Mouse (Mus musculus) mesoderm, embryonic 11.5 days (tissue): ENCODE measurements at regions not wholly inside any gene's neighbourhood (a gene's known extent, or its start where the extent isn't known, plus 50 kb on each side); places are given as distances from the start of the nearest gene placed in this dataset.

Experiments
- DNase-seq: peaks from one replicate; pipeline ENCODE4 v3.0.0-alpha.2; 2012; ENCODE audit warnings: low read depth, low spot score

GRCm38 (mm10) chr8:115626396-115627136, 81.0 kb downstream of the Maf start:
- no peak for DNase-seq

DNA sequence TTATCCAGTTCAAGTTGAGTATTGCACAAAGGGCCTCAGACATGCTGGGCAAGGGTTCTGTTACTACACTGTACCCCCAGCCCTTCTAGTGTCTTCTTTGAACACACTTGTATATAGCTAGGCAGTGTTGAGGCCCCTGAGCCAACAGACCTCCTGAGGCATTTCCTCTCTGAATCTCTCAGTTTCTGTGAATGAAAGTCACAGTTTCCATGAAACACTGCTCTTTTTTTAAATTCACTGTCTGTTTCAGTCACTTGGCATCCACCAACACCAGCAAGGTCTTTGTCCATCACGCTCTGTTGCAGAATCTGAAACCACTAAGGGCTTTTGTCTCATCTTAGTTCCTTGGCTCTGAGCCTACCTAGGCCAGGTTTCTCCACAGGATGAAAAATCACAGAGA, 82.5 kb downstream of the Maf start:
- no peak for DNase-seq

DNA sequence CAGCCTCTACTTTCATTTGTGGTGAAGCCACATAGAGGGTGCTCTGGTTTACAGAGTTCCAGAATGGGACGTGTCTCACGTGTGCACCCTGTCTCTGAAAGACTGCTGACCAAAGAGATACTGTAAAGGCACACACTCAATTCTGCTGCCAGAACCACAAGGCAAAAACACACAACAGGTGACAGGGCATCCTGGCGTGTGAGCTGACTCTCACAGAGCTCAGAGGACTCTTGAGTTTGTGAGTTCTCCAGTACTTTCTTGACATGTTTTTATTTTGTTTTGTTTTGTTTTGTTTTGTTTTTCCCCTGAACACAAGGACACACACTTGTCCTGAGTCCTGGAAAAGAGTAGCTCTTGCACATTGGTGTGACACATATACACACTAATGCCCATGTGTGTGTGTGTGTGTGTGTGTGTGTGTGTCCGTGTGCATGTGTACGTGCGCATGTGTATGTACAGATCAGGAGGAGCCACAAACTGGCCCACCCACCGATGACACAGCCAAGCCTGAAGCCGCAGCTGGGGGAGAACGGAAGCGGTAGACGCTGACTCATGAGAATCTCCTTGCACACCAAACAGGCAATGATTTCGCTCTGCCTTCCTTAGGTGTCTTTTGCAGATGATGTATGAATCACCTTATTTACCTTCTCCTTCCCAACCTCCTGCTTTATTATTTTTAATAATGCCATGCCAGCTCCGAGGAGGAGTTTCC, 89.4 kb downstream of the Maf start:
- DNase-seq, result no peak

GRCm38 (mm10) chr8:115616871-115617605, 90.6 kb downstream of the Maf start:
- DNase-seq, result no peak

- DNase-seq, result no peak
Measured at GRCm38 (mm10) chr8:115613946-115614584, 93.5 kb downstream of the Maf start.

- no peak for DNase-seq
Measured at GRCm38 (mm10) chr8:115612119-115612518, 95.5 kb downstream of the Maf start.

DNA sequence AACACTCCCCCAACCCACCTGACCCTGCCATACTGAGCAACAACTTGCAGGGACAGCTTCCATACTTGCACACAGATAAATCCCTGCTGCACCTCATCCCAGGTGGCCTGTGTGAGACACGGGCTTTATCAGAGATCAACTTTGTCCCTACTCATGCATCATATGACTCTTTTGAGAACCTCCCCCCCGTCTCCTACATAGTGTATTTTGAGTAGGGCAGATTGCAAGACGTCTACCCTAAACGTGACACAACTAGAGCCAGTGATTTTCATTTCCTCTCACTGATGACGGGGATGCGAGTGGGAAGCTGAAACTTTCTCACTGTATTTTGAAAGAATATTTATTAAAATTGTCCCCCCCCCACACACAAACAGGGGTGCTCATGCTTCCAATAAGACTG, 107.8 kb downstream of the Maf start:
- DNase-seq, result no peak

DNA sequence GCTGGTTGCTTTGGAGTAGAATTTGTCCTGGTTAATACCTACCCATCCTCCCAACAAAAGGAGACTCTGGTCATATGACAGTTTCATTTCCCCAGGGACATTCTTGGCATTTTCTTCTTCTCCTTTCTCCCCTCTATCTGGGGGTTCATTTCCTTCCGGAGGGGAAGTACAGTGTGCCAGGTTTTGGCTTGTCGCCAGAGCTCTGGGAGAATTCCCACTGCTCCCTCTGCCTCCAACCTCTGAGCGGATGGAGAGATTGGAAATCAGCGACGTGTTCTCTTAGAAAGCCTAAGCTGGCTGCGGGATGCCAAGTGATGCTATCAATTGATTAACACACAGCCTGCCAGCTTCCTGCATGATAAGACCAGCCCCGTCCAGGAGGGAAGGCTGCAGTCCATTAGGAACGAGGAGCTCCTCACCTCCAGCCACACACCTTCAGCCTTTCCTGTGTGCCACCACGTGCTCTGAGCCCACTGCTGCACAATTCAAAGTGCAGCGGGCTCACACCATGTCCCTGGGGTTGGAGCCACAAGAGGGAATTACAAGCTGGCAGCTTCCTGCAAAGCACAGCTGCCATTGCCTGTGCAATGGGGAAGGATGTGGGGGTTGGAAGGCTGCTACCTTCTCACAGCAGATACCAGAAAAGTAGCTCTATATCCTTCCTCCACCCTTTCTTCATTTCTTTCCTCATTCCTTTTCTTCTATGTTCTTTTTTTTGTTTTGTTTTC, 110.2 kb downstream of the Maf start:
- DNase-seq, result peak; percentile 9

- DNase-seq, result no peak
Measured at GRCm38 (mm10) chr8:115589721-115590120, 117.9 kb downstream of the Maf start.

GRCm38 (mm10) chr8:115589076-115589475, 118.5 kb downstream of the Maf start:
- DNase-seq, result no peak

DNA sequence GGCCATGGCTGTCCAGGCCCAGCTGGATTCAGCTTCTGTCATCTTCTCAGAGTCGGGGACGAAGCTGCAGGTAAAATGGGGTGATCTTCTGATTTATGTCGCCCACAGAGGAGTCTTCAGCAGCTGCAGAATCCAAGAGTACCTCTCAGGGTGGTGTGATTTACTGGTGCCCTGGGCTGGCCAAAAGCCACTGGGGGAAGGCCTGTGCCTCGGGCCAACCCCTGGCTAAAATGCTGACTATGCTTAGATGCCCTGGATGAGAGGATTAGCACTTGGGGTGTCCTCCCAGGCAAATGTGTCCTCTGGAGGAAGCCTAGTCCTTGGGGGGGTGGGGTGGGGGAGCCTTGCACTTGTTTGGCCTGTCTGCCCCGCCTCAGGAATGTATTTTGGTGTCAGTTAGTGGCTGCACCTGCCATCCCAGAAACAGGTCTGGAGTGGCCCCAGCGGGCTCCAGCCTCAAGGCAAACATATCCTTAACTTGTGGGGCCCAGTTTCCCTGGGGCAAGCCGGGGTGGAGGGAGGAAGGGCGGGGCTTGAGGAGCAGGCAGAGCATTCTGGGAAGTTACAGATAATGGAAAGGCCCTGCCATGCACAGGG, 123.2 kb downstream of the Maf start:
- DNase-seq, result no peak

GRCm38 (mm10) chr8:115583221-115583620, 124.4 kb downstream of the Maf start:
- DNase-seq, result no peak

GRCm38 (mm10) chr8:115581940-115582517, 125.6 kb downstream of the Maf start:
- no peak for DNase-seq

DNA sequence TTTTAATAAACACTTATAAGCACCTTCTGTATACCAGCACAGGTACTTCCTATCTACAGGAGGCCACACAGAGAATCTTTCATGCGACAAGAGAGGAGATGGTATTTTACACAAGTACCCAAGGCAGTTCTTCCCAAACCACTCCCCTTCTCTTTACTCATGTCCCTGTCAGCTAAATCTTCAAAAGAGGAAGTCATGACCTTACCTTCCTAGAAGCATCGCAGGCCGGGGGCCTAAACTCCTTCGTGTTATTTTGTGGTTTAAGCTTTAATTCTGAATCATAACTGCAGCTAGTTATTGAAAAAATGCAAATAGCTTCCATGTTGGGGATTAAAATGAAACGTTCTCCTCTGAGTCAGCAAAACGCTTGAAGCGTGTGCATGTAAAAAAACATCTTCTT, 139.2 kb downstream of the Maf start:
- DNase-seq, result no peak

DNA sequence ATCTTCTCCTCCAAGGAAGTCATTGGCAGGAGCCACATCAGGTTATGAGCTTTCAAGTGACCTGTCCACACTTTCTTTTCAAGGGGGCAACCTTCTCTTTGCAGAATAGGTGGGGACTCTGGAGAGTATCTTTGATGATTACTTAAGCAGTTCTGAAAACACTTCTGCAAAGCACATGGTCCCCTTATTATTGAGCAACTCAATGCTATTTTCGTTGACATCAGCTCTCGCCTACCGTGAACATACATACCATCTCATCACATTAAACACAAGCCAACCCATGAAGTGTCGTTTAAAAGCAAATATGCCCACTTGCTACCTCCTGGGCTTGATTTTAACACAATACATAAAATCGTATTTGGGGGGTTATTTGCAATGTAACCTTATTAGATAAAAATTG, 141.8 kb downstream of the Maf start:
- DNase-seq, result no peak

DNA sequence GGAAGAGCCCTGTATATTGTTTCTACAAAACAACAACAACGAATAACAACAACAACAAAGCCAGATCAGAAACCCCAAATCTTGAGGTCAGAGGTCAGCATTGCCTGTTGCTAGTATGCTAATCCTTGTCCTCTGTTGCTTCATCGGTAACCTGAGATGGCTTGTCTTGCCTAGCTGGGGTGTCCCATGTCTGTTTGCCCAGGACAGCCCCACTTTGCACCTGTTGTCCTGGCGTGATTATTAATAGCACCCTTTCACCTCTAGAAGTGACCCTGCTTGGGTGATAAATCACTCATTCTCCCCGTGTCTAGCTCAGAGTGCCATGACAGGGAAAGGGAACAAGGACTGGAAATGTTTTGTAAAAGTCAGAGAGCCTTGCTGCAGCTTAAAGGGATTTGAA, 145.2 kb downstream of the Maf start:
- DNase-seq, result peak; percentile 54

DNA sequence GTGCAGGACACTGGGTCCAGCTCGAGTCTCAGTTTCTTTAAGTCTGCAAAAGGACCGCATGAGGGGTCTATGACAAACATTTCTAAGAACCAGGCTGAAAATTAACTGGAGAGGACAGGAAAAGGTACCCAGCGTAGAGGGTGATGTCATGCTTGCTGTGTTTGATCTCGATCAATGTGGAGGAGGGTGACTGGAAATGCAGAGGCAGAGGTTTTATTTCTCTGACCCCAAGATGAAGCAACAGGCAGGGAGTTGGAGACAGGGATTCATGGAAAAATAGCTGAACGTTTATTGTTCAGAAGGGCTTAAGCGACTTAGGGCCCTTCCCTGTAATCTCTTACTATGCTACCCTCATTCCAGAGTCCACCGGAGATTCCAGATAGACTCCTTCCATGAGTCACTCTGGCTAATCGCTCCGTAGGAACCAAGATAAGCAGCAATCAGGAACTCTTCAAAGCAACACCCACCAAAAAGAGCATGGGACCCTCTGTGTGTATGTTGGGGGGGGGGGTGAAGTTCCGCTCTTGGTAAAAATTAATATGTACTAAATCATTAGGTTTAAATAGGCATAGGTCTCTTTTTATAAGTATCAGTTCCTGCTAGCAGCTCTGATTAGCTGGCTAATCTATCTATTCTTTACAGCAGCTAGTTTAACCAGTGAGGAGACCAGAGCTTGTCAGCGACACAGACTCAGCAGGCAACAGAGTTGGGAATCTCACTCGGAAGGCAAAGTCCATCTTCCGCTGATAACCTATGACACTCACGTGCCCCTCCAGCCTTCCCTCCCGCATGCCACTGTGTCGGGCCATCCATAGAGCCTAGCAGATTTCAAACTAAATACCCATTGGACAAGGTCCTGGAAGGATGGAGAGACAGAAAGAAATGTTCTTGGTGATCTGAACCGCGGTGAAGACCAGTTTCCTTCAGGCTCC, 146.3 kb downstream of the Maf start:
- no peak for DNase-seq

GRCm38 (mm10) chr8:115555452-115555851, 152.1 kb downstream of the Maf start:
- no peak for DNase-seq

GRCm38 (mm10) chr8:115554185-115554584, 153.4 kb downstream of the Maf start:
- no peak for DNase-seq

GRCm38 (mm10) chr8:115551262-115551661, 156.3 kb downstream of the Maf start:
- no peak for DNase-seq
